Mouse (Mus musculus) embryonic facial prominence, embryonic 14.5 days (tissue): Measurements from ENCODE around the gene Nkx3-2. TPM values are rescaled to one million over a fixed set of nuclear protein-coding genes. Genes with fewer than 3 reads are reported as not detected.
A peak's percentile ranks its signal among the peaks of the same experiment; 100 is the strongest.

Experiments used
- ATAC-seq: fragments of 200-750 bp; cut with Nextera tagmentation; 2 replicates; pipeline ENCODE4 v1.8.0; 2017; ENCODE audit warnings: low read depth, moderate number of reproducible peaks, moderate TSS enrichment
- DNase-seq: peaks from one replicate; pipeline ENCODE4 v3.0.0-alpha.2; 2015; ENCODE audit warnings: low spot score
- H3K27ac ChIP-seq: fragments of 300-500 bp; sonication (generic); replicated peaks from 2 replicates; pipeline ENCODE4 v1.5.1; 2014; ENCODE audit warnings: low read depth, mild to moderate bottlenecking, low read length, moderate library complexity
- H3K27me3 ChIP-seq: fragments of 300-500 bp; sonication (generic); replicated peaks from 2 replicates; pipeline ENCODE4 v1.6.1; 2014; ENCODE audit warnings: low read length; ENCODE audit not compliant: control insufficient read depth, insufficient read depth
- H3K36me3 ChIP-seq: fragments of 300-500 bp; sonication (generic); 2 replicates; pipeline ENCODE4 v1.6.1; 2014; ENCODE audit warnings: low read length, mixed read lengths; ENCODE audit not compliant: control insufficient read depth, insufficient read depth
- H3K4me1 ChIP-seq: fragments of 300-500 bp; sonication (generic); 2 replicates; pipeline ENCODE4 v1.6.1; 2014; ENCODE audit warnings: antibody characterized with exemption, low read length; ENCODE audit not compliant: control insufficient read depth, insufficient read depth
- H3K4me2 ChIP-seq: fragments of 300-500 bp; sonication (generic); 2 replicates; pipeline ENCODE4 v1.6.1; 2014; ENCODE audit warnings: low read depth, mild to moderate bottlenecking, low read length, moderate library complexity, mixed read lengths
- H3K4me3 ChIP-seq: fragments of 300-500 bp; sonication (generic); 2 replicates; pipeline ENCODE4 v1.5.1; 2014; ENCODE audit warnings: low read depth, mild to moderate bottlenecking, low read length
- H3K9ac ChIP-seq: fragments of 300-500 bp; sonication (generic); 2 replicates; pipeline ENCODE4 v1.6.1; 2014; ENCODE audit warnings: low read depth, mild to moderate bottlenecking, low read length, moderate library complexity, mixed read lengths
- H3K9me3 ChIP-seq: fragments of 300-500 bp; sonication (generic); 2 replicates; pipeline ENCODE4 v1.6.1; 2016; ENCODE audit warnings: low read length; ENCODE audit not compliant: control insufficient read depth
- WGBS: fragments of 180-500 bp; shearing (Covaris S2); extraction: QIAGEN DNeasy Blood & Tissue Kit; methylation state at CpG from one replicate; pipeline ENCODE4 v1.1.7; 2014; 5-methylcytosine and 5-hydroxymethylcytosine counted together
- polyA plus RNA-seq: library from polyadenylated mRNA; unstranded; fragments of >200 nt; fragmentation: Nextera tagmentation; extraction: Ambion mirVana; gene quantifications from 2 replicates; pipeline ENCODE4 v1.2.1, GENCODE M21; 2014

Gene Nkx3-2
- polyA plus RNA-seq, 1 experiment from 2014 or later = 1.2 TPM

DNA sequence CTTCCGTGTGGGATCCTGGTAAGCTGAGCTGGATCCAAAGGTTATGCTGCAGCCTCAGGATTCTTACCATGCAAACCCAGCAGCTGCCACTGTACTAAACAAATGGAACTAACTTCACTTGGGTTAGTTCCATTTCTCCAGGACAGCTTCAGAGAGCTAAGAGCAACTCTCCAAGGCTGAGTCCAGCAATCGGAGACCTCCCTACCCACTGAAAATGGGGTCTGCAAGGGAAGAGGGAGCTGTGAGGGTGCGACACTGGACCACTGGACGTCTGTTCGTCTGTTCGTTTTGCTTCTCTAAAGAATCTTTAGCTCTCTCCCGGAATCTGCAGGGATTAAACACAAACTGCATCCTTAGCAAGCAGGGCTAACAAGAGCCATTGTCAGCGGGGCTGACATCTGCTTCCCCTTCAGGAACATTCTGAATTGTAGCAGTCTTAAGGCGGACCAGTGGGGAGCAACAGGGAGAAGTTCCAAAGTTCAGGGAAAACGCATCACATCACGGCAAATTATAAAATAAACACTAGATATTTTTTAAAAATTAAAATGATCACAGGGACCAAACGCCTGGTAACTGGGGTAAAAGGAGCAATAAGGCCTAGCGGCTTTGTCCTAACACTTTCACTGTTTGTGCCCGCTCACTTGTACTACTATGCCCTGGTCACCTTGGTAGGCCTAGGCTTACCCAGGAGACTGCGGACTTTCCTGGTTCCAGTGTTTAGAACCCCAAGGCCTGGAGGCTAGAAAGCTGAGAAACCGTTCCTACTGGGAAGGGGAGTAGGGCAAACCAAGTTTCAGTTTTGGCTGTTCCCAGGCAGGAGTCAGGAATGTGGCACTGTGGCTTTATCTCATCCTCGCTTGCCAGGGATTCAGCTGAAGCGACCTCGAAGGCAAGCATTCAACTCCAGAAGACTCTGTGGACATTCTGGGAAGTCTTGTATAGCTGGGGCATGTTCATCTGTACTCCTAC lies 5.3 kb downstream of the Nkx3-2 start:
- Histone ChIP-seq H3K9ac (no peak overlapping the region), H3K36me3 (no peaks in the 10 kb centered on the region), H3K27me3 (peaks cover 99% of the 10 kb centered on the region), H3K4me1 (peaks cover 7% of the 10 kb centered on the region; the same call in 1 of the 2 replicates), H3K9me3 (no peaks in the 10 kb centered on the region), H3K27ac (no peak overlapping the region), H3K4me2 (no peak overlapping the region), H3K4me3 (no peak overlapping the region)
- no peak for ATAC-seq
- no peak for DNase-seq
- WGBS = 12% methylated on average over 19 of the region's 19 CpGs

DNA sequence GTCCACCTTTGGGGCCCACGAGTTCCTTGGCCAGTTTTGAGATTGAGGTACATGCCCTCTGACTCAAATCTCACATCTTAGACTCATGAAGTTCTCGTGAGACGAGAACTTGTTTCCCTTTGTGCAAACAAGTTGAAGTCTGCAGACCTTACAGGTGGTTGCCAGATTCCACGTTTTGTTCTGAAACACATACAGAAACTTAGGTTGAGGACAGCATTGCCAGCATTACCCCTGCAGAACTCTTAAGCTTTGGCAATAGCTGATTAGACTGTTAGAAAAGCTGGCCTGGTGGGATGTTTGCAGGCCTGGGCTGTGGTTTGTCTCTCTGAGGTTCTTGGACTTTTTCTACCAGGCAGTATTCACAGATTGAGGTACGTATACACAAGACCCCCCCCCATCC lies 7.0 kb downstream of the Nkx3-2 start:
- Histone ChIP-seq H3K4me3 (no peak overlapping the region), H3K27me3 (peaks cover 98% of the 10 kb centered on the region), H3K36me3 (no peaks in the 10 kb centered on the region), H3K9ac (no peak overlapping the region), H3K4me1 (0 out of 2 replicates have a peak, but pooled peaks cover 3% of the 10 kb centered on the region), H3K4me2 (no peak overlapping the region), H3K9me3 (no peaks in the 10 kb centered on the region), H3K27ac (no peak overlapping the region)
- ATAC-seq (no peak), DNase-seq (no peak)
- 15% methylated on average over 5 of the region's 5 CpGs for WGBS

DNA sequence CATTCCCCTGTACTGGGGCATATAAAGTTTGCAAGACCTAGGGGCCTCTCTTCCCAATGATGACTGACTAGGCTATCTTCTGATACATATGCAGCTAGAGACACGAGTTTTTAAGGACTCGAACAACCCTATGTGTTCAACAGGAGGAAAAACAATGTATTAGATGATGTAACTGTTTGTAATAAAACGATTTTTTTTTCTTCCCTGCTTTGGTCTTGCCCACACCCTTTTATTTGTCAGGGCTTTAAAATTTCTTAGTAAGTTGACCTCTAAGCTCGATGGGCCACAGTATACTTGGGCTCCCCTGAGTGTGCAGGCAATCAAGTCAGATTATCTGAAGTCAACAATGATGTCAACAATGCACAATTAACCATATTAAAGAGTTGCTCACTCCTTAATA lies 7.9 kb downstream of the Nkx3-2 start:
- no peak for DNase-seq
- Histone ChIP-seq H3K27me3 (peaks cover 98% of the 10 kb centered on the region), H3K4me3 (no peak overlapping the region), H3K27ac (no peak overlapping the region), H3K4me1 (0 out of 2 replicates have a peak, but pooled peaks cover 1% of the 10 kb centered on the region), H3K9me3 (no peaks in the 10 kb centered on the region), H3K9ac (no peak overlapping the region), H3K36me3 (no peaks in the 10 kb centered on the region), H3K4me2 (no peak overlapping the region)
- ATAC-seq = no peak
- 7% methylated on average over 4 of the region's 4 CpGs for WGBS

DNA sequence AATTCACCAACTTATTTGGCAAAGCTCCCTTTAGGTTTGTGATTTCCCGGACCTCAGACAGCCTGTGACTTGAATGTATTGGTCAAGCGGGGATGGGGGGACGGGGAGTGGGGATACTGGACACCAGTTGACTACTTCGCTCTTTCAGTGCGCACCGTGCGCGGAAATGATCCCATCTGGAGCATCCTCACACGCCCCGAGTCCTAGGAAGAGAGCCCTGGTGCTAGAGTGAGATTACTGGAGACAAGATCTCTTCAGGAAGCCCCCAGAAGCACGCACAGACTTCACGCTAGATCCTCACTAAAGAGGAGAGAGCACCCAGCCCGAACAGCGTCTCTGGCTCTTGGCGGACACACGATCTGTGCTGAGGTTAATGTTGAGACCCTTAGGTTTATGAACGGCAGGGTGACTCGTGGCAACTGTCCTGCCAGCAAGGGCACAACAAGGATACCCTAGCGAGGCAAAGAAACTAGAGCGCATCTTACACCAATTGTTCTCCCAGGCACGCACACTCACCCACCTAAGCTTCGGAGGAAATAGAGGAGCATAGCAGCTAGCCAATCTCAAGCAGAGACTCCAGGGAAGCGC lies 8.8 kb downstream of the Nkx3-2 start:
- no peak overlapping the region for H3K9ac ChIP-seq
- no peak overlapping the region for H3K4me3 ChIP-seq
- H3K36me3 ChIP-seq = no peaks in the 10 kb centered on the region
- no peaks in the 10 kb centered on the region for H3K9me3 ChIP-seq
- no peak overlapping the region for H3K27ac ChIP-seq
- DNase-seq (no peak), ATAC-seq (no peak)
- 2% methylated on average over 23 of the region's 23 CpGs for WGBS
- no peaks in the 10 kb centered on the region for H3K4me1 ChIP-seq
- H3K4me2 ChIP-seq = no peak overlapping the region
- peaks cover 99% of the 10 kb centered on the region for H3K27me3 ChIP-seq

DNA sequence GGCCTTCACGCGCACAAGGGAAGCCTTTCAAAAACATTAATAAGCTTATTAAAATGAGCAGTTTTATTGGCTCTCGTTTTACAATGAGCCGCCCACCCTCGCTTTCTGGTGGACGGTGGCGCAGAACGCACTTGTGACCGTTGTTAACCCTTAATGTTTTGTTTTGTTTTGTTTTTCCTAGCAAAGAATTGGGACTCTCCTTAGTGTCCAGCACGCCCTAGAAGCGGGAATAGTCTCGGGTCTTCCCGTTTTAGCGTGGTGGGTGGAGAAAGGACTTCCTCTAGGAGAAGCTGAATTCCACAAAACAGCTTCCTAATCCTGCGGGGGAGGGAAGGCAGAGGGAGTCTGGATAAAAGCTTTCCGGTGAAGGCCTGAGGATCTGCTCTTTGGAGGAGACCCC lies 9.5 kb downstream of the Nkx3-2 start:
- under 1% methylated on average over 16 of the region's 16 CpGs for WGBS
- no peak overlapping the region for H3K9ac ChIP-seq
- peak overlapping the region; percentile 18; the same call in 1 of the 2 replicates for H3K4me2 ChIP-seq
- peak overlapping the region; percentile 5; the same call in 1 of the 2 replicates for H3K4me3 ChIP-seq
- no peaks in the 10 kb centered on the region for H3K9me3 ChIP-seq
- H3K4me1 ChIP-seq = no peaks in the 10 kb centered on the region
- ATAC-seq = no peak
- H3K27me3 ChIP-seq = peaks cover 99% of the 10 kb centered on the region
- H3K36me3 ChIP-seq = no peaks in the 10 kb centered on the region
- H3K27ac ChIP-seq = no peak overlapping the region
- DNase-seq = no peak

DNA sequence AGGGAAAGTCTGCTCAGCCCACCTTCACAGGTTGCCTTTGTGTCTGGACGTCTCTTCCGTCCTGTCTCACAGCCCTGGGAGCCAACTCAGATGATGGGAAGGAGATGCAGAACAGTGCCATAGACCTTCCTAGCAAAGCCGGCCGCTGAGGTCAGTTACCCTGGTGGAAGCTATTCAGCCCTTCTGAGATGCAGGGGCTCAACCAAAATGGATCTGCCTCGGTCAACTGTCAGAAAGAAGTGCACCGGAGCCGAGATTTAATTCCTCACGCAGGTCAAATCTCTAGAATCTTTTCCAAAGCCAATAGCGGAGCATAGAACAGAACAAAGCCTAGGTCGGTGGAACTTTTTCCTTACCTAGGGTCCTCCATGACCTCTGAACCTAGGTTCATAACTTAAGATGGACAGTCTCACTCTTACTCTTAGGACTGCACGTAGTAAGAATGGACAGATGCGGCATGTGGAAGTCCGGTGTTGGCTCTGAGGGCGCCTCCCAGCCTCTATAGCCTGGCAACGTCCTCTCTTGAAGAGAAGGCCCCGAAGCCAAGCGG lies 10.0 kb downstream of the Nkx3-2 start:
- Histone ChIP-seq H3K4me1 (no peaks in the 10 kb centered on the region), H3K4me2 (peak overlapping the region; percentile 18; the same call in 1 of the 2 replicates), H3K36me3 (no peaks in the 10 kb centered on the region), H3K27me3 (peaks cover 99% of the 10 kb centered on the region), H3K9me3 (no peaks in the 10 kb centered on the region), H3K9ac (no peak overlapping the region), H3K27ac (no peak overlapping the region), H3K4me3 (0 out of 2 replicates have a peak overlapping the region, but pooled peaks have one; percentile 5)
- no peak for DNase-seq
- no peak for ATAC-seq
- WGBS = 2% methylated on average over 17 of the region's 17 CpGs

DNA sequence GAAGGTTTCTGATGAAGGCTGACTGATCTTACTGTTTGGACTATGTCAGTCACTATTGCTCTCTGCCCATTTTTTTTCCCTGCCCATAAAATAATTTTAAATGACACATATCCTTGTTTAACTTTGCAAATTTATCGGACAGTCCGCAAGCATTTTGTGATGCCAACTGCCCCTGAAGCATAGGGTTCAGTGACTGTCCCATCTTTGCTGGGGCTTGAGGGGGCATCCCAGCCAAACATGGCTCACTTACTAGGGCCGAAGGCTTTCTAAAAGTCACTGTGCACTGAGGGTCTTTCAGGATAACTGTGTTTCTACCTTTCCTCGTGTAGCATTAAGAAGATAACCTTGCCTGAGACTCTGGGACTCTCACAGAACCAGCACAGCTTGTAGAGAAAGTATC lies 11.6 kb downstream of the Nkx3-2 start:
- WGBS = 33% methylated on average over 4 of the region's 4 CpGs
- ATAC-seq = no peak
- Histone ChIP-seq H3K4me3 (no peak overlapping the region), H3K4me2 (no peak overlapping the region), H3K36me3 (no peaks in the 10 kb centered on the region), H3K27ac (no peak overlapping the region), H3K9ac (no peak overlapping the region), H3K9me3 (no peaks in the 10 kb centered on the region), H3K4me1 (no peaks in the 10 kb centered on the region), H3K27me3 (peaks cover 99% of the 10 kb centered on the region)
- no peak for DNase-seq

DNA sequence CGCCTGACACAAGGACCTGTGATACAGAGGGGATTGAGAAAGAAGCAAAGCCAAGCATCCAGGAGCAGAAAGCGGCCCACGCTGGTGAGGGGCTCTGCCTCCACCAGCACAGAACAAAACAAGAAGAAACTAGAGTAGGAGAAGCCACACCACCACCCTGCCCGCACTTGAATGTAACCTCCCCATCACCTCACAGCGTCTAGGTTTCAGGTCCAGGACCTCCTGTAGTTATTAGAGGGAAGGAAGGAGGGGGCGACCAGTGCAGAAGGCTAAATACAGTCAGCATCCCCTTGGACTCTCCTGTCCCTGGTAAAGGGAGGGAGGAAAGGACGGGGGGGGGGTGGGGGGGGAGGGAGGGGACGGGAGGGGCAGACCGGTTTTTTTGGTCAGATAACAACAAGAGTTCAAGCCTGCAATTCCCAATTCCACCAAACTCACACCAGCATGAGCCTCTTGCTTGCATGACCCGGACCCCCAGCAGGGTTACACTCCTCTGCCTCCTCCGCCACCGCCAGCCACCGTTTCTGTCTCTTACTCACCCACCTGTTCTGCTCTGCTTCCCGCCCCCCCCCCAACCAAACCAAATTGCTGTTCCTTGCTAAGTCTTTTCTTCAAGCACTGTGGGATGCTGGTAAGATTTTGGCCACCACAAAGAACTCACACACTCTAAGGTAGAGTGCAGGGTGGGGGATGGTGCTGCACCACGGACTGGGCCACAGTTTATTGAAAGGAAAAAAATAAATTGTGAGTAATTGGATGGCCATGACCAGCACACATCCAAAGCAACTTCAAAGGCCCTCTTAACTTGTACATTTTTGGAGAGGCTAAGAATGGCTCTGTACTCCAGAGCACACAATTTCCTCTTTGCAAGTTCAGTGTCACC lies 19.2 kb downstream of the Nkx3-2 start:
- Histone ChIP-seq H3K9ac (no peak overlapping the region), H3K36me3 (no peaks in the 10 kb centered on the region), H3K4me2 (no peak overlapping the region), H3K27ac (no peak overlapping the region), H3K27me3 (peaks cover 74% of the 10 kb centered on the region), H3K9me3 (no peaks in the 10 kb centered on the region), H3K4me1 (no peaks in the 10 kb centered on the region), H3K4me3 (no peak overlapping the region)
- no peak for DNase-seq
- 9% methylated on average over 12 of the region's 15 CpGs for WGBS
- ATAC-seq = no peak
